Mouse (Mus musculus): ENCODE results near the gene Dock2. TPM values are rescaled to one million over a fixed set of nuclear protein-coding genes. Genes with fewer than 3 reads are reported as not detected.

Gene Dock2
- total and polyA plus RNA-seq, 3 experiments, result 60.9 to 101 (median 77.9) TPM

GRCm38 (mm10) chr11:34762570-34763127 is 21.0 kb downstream of the Dock2 start:
- Histone ChIP-seq H3K79me2 (ENCODE audit: control insufficient read depth, insufficient read depth, low read length, poor library complexity) (peaks cover 60% of the 10 kb centered on the region), H3K9ac (ENCODE audit: control insufficient read depth, low read depth, low read length, poor library complexity, severe bottlenecking) (no peak overlapping the region), H3K4me1 (ENCODE audit: control insufficient read depth in 1 of 2, insufficient read depth in 2 of 2, low read length in 2 of 2) (no peaks in the 10 kb centered on the region), H3K9me3 (replicated peaks; ENCODE audit: insufficient read depth, low read length) (no peaks in the 10 kb centered on the region), H3K36me3 (ENCODE audit: control insufficient read depth in 1 of 2, insufficient read depth in 2 of 2, low read length in 2 of 2) (peaks cover 6 to 38% of the 10 kb centered on the region in 2 experiments), H3K27me3 (ENCODE audit: control insufficient read depth in 1 of 2, insufficient read depth in 2 of 2, low read length in 2 of 2) (no peaks in the 10 kb centered on the region), H3K27ac (ENCODE audit: control insufficient read depth, low read depth, low read length) (no peak overlapping the region), H3K4me3 (ENCODE audit: control insufficient read depth in 1 of 2, insufficient read depth in 1 of 2, low read depth in 2 of 2, low read length in 2 of 2) (no peak overlapping the region)
- no peak for DNase-seq (ENCODE audit: low read depth, low spot score)
- no peak for TF ChIP-seq MAFK (IDR thresholded peaks at IDR 0.05; ENCODE audit: borderline replicate concordance, low read depth, low read length)

- Histone ChIP-seq H3K27ac (ENCODE audit: control insufficient read depth, low read depth, low read length) (no peak overlapping the region), H3K9me3 (replicated peaks; ENCODE audit: insufficient read depth, low read length) (no peaks in the 10 kb centered on the region)
- no peak for TF ChIP-seq RAD21 (IDR thresholded peaks at IDR 0.05; ENCODE audit: low read depth, low read length)
- TF ChIP-seq POLR2A (IDR thresholded peaks at IDR 0.05; ENCODE audit: control insufficient read depth in 1 of 2, insufficient read depth in 1 of 2, low read depth in 1 of 2, low read length in 2 of 2, poor library complexity in 1 of 2), result no peak
- no peak for TF ChIP-seq E2F4 (IDR thresholded peaks at IDR 0.05; ENCODE audit: borderline replicate concordance, low read depth, low read length)
- no peak for TF ChIP-seq TAL1 (IDR thresholded peaks at IDR 0.05; ENCODE audit: low read length)
- TF ChIP-seq TCF12 (IDR thresholded peaks at IDR 0.05; ENCODE audit: low read depth, low read length), result no peak
- TF ChIP-seq TBP (IDR thresholded peaks at IDR 0.05; ENCODE audit: low read depth, low read length), result no peak
- TF ChIP-seq MAFK (IDR thresholded peaks at IDR 0.05; ENCODE audit: borderline replicate concordance, low read depth, low read length), result no peak
- no peak for TF ChIP-seq MXI1 (IDR thresholded peaks at IDR 0.05; ENCODE audit: low read depth, low read length)
- no peak for TF ChIP-seq NELFE (IDR thresholded peaks at IDR 0.05; ENCODE audit: low read depth, low read length)
- TF ChIP-seq SMC3 (IDR thresholded peaks at IDR 0.05; ENCODE audit: low read depth, low read length), result no peak
- TF ChIP-seq USF1 (IDR thresholded peaks at IDR 0.05; ENCODE audit: low read depth, low read length), result no peak
- TF ChIP-seq MEF2A (IDR thresholded peaks at IDR 0.05; ENCODE audit: extremely low read depth, insufficient replicate concordance, low read depth, low read length, poor library complexity, severe bottlenecking), result no peak
- no peak for TF ChIP-seq POLR2AphosphoS5 (IDR thresholded peaks at IDR 0.05; ENCODE audit: borderline replicate concordance, low read depth, low read length)
- TF ChIP-seq CHD2 (IDR thresholded peaks at IDR 0.05; ENCODE audit: low read length), result no peak
Observed at GRCm38 (mm10) chr11:34762125-34762524, 21.6 kb downstream of the Dock2 start.

GRCm38 (mm10) chr11:34759582-34759981 is 24.1 kb downstream of the Dock2 start:
- Histone ChIP-seq H3K27ac (ENCODE audit: control insufficient read depth, low read depth, low read length) (no peak overlapping the region), H3K9ac (ENCODE audit: control insufficient read depth, low read depth, low read length, poor library complexity, severe bottlenecking) (no peak overlapping the region), H3K79me2 (ENCODE audit: control insufficient read depth, insufficient read depth, low read length, poor library complexity) (peaks cover 50% of the 10 kb centered on the region), H3K36me3 (ENCODE audit: control insufficient read depth in 1 of 2, insufficient read depth in 2 of 2, low read length in 2 of 2) (peaks cover 6 to 40% of the 10 kb centered on the region in 2 experiments), H3K4me3 (ENCODE audit: control insufficient read depth in 1 of 2, insufficient read depth in 1 of 2, low read depth in 2 of 2, low read length in 2 of 2) (no peak overlapping the region), H3K4me1 (ENCODE audit: control insufficient read depth in 1 of 2, insufficient read depth in 2 of 2, low read length in 2 of 2) (no peaks in the 10 kb centered on the region), H3K9me3 (replicated peaks; ENCODE audit: insufficient read depth, low read length) (no peaks in the 10 kb centered on the region), H3K27me3 (ENCODE audit: control insufficient read depth in 1 of 2, insufficient read depth in 2 of 2, low read length in 2 of 2) (no peaks in the 10 kb centered on the region)
- TF ChIP-seq USF2 (IDR thresholded peaks at IDR 0.05; ENCODE audit: borderline replicate concordance in 1 of 2, insufficient read depth in 1 of 2, low read depth in 1 of 2, low read length in 2 of 2), result no peak
- TF ChIP-seq RAD21 (IDR thresholded peaks at IDR 0.05; ENCODE audit: low read depth, low read length), result no peak
- no peak for TF ChIP-seq TAL1 (IDR thresholded peaks at IDR 0.05; ENCODE audit: low read length)
- TF ChIP-seq HCFC1 (IDR thresholded peaks at IDR 0.05; ENCODE audit: low read depth, low read length), result no peak
- TF ChIP-seq MAFK (IDR thresholded peaks at IDR 0.05; ENCODE audit: borderline replicate concordance, low read depth, low read length), result no peak
- no peak for TF ChIP-seq UBTF (IDR thresholded peaks at IDR 0.05; ENCODE audit: borderline replicate concordance, insufficient read depth, low read depth, low read length)
- no peak for TF ChIP-seq MAZ (IDR thresholded peaks at IDR 0.05; ENCODE audit: low read depth, low read length)
- TF ChIP-seq TCF12 (IDR thresholded peaks at IDR 0.05; ENCODE audit: low read depth, low read length), result no peak
- no peak for TF ChIP-seq CHD1 (IDR thresholded peaks at IDR 0.05; ENCODE audit: low read depth, low read length)
- no peak for TF ChIP-seq JUND (IDR thresholded peaks at IDR 0.05; ENCODE audit: low read depth, low read length)
- DNase-seq (ENCODE audit: low read depth, low spot score), result no peak

More at GRCm38 (mm10) chr11:34762125-34762524, 21.6 kb downstream of the Dock2 start:
- no peak overlapping the region for H3K9ac ChIP-seq (ENCODE audit: control insufficient read depth, low read depth, low read length, poor library complexity, severe bottlenecking)
- H3K4me3 ChIP-seq (ENCODE audit: control insufficient read depth in 1 of 2, insufficient read depth in 1 of 2, low read depth in 2 of 2, low read length in 2 of 2), result no peak overlapping the region
- peaks cover 62% of the 10 kb centered on the region for H3K79me2 ChIP-seq (ENCODE audit: control insufficient read depth, insufficient read depth, low read length, poor library complexity)
- no peaks in the 10 kb centered on the region for H3K4me1 ChIP-seq (ENCODE audit: control insufficient read depth in 1 of 2, insufficient read depth in 2 of 2, low read length in 2 of 2)
- H3K36me3 ChIP-seq (ENCODE audit: control insufficient read depth in 1 of 2, insufficient read depth in 2 of 2, low read length in 2 of 2), result peaks cover 6 to 38% of the 10 kb centered on the region in 2 experiments
- H3K27me3 ChIP-seq (ENCODE audit: control insufficient read depth in 1 of 2, insufficient read depth in 2 of 2, low read length in 2 of 2), result no peaks in the 10 kb centered on the region
- DNase-seq (ENCODE audit: low read depth, low spot score), result no peak

All from MEL (cell line).